Mouse (Mus musculus): ENCODE results near the gene Twnk. TPM values are rescaled to one million over a fixed set of nuclear protein-coding genes. Genes with fewer than 3 reads are reported as not detected.
A peak's percentile ranks its signal among the peaks of the same experiment; 100 is the strongest.

Gene Twnk
- polyA plus RNA-seq, 2 experiments, result 4.3 to 8.0 TPM

DNA sequence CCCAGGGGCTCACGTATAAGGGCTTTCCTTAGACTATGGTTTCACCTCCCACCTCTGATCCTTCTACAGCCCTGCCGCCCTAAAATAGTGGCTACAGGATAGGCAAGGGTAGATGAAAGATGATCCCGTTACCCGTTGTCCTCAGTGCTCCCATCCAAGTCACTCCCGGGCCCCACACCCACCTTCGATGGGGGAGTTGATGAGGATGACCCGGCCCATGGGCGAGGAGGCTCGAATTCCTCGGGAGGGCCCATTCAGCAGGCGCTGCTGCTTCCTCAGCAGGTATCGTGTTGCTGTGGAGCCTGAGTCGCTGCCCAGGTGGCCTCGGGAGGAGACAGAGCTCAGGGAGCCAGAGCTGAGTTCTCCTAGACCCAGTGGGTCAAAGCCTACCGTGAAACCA lies 39.8 kb downstream of the Twnk start:
- Histone ChIP-seq H3K4me1 (replicated peaks; ENCODE audit: control insufficient read depth in 2 of 2, insufficient read depth in 2 of 2, low read length in 1 of 2) (peaks cover 0 to 19% of the 10 kb centered on the region in 2 experiments; a peak in 2 of 4 replicates), H3K9me3 (ENCODE audit: control insufficient read depth, low read length) (no peaks in the 10 kb centered on the region), H3K4me2 (ENCODE audit: low read depth) (no peak overlapping the region), H3K27ac (no peak overlapping the region), H3K27me3 (ENCODE audit: control insufficient read depth, insufficient read depth, low read length) (peaks cover 25% of the 10 kb centered on the region), H3K4me3 (ENCODE audit: insufficient read depth in 1 of 2, low read depth in 2 of 2, low read length in 2 of 2) (no peak overlapping the region), H3K9ac (replicated peaks) (no peak overlapping the region), H3K36me3 (replicated peaks; ENCODE audit: control insufficient read depth, insufficient read depth, low read depth) (no peaks in the 10 kb centered on the region)
- ATAC-seq (ENCODE audit: insufficient read depth) (no peak), DNase-seq (ENCODE audit: low read depth in 3 of 3, low spot score in 3 of 3) (no peak)
- TF ChIP-seq EP300 (IDR thresholded peaks at IDR 0.05; ENCODE audit: low read depth) (no peak), CTCF (IDR thresholded peaks at IDR 0.05; ENCODE audit: low read depth) (no peak)
- WGBS (ENCODE audit: insufficient replicate concordance), result 40% methylated on average over 15 of the region's 15 CpGs

DNA sequence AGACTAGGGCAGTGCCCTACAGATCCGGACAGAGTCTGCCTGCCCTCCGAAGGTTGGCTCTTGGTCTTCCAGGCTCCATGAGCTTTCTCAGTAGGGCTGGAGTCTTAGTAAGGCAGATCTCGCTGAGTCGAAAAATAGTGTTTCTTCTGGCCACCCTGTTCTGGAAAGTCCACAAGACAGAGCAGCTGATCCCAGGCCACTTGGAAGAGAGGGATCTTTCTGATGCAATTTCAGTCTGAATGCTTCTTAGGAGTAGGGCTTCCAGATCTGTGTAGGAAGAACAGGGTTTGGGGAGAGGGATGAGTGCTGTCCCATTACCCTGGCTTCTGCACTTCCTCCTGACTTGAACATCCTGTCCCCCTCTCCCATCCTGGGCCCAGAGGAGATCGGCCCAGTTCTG lies 40.2 kb downstream of the Twnk start, which contains the start of gene Pdzd7:
Gene Pdzd7 (minus strand): TSS at position 67 of the 400 bp plus-strand sequence.
- TF ChIP-seq CTCF (IDR thresholded peaks at IDR 0.05; ENCODE audit: low read depth) (no peak), EP300 (IDR thresholded peaks at IDR 0.05; ENCODE audit: low read depth) (no peak)
- Histone ChIP-seq H3K27me3 (ENCODE audit: control insufficient read depth, insufficient read depth, low read length) (peaks cover 23% of the 10 kb centered on the region), H3K9me3 (ENCODE audit: control insufficient read depth, low read length) (no peaks in the 10 kb centered on the region), H3K36me3 (replicated peaks; ENCODE audit: control insufficient read depth, insufficient read depth, low read depth) (no peaks in the 10 kb centered on the region), H3K4me3 (ENCODE audit: insufficient read depth in 1 of 2, low read depth in 2 of 2, low read length in 2 of 2) (peak within 1 kb of the TSS; percentile 38 to 61; a peak in 3 of 4 replicates), H3K4me1 (replicated peaks; ENCODE audit: control insufficient read depth in 2 of 2, insufficient read depth in 2 of 2, low read length in 1 of 2) (peaks cover 0 to 19% of the 10 kb centered on the region in 2 experiments; a peak in 2 of 4 replicates), H3K4me2 (ENCODE audit: low read depth) (peak within 1 kb of the TSS; percentile 59), H3K27ac (no peak within 1 kb of the TSS), H3K9ac (replicated peaks) (no peak within 1 kb of the TSS)
- 56% methylated on average over 5 of the region's 5 CpGs for WGBS (ENCODE audit: insufficient replicate concordance)
- ATAC-seq (ENCODE audit: insufficient read depth) (no peak), DNase-seq (ENCODE audit: low read depth in 3 of 3, low spot score in 3 of 3) (no peak)

DNA sequence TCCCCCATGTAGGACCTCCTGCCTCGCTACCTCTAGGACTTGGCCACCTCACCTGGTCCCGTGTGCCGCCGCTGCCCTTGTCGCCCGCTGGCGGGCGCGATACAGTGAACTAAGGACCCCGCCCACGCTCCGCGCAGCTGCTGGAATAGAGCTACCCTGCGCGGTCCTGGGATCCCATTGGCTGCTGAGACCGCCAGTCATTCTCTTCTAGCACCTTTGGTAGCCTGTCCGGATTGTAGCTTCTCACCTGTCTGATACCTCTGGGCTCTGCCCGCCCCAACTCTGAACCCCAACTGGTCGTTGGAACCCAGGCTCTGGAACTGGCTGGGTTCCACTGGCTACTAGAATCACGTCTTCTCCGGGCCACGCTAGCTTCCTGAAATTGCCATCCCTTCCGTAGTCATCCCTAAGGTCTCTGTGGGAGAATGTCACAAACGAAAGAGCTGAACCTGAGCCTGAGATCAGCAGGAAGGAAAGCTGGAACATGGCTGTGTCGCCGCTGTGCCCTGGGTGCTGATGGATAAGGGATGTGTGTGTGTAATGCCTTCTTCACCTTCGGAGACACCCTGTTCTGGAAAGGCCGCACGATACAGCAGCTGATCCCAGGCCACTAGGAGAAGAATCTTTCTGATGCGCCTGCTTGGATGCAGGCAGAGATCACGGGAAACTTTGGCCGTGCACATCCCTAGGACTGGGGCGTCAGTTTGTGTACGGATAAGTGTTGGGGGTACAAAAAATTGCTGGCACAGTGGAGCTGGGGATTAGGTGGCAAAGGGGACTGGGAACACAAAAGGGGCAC lies 41.3 kb downstream of the Twnk start:
- Histone ChIP-seq H3K27ac (no peak overlapping the region), H3K4me1 (replicated peaks; ENCODE audit: control insufficient read depth in 2 of 2, insufficient read depth in 2 of 2, low read length in 1 of 2) (peaks cover 0 to 19% of the 10 kb centered on the region in 2 experiments; a peak in 2 of 4 replicates), H3K9ac (replicated peaks) (no peak overlapping the region), H3K36me3 (replicated peaks; ENCODE audit: control insufficient read depth, insufficient read depth, low read depth) (no peaks in the 10 kb centered on the region), H3K27me3 (ENCODE audit: control insufficient read depth, insufficient read depth, low read length) (peaks cover 23% of the 10 kb centered on the region), H3K9me3 (ENCODE audit: control insufficient read depth, low read length) (no peaks in the 10 kb centered on the region), H3K4me3 (ENCODE audit: insufficient read depth in 1 of 2, low read depth in 2 of 2, low read length in 2 of 2) (peak overlapping the region; percentile 38 to 61), H3K4me2 (ENCODE audit: low read depth) (peak overlapping the region; percentile 59)
- DNase-seq (ENCODE audit: low read depth in 3 of 3, low spot score in 3 of 3) (peak in 2 of 3 experiments; percentile 30 to 66), ATAC-seq (ENCODE audit: insufficient read depth) (peak; percentile 38; the same call in 1 of the 2 replicates)
- TF ChIP-seq CTCF (IDR thresholded peaks at IDR 0.05; ENCODE audit: low read depth), result peak; percentile 34
- TF ChIP-seq EP300 (IDR thresholded peaks at IDR 0.05; ENCODE audit: low read depth), result no peak
- 5% methylated on average over 34 of the region's 34 CpGs for WGBS (ENCODE audit: insufficient replicate concordance)

DNA sequence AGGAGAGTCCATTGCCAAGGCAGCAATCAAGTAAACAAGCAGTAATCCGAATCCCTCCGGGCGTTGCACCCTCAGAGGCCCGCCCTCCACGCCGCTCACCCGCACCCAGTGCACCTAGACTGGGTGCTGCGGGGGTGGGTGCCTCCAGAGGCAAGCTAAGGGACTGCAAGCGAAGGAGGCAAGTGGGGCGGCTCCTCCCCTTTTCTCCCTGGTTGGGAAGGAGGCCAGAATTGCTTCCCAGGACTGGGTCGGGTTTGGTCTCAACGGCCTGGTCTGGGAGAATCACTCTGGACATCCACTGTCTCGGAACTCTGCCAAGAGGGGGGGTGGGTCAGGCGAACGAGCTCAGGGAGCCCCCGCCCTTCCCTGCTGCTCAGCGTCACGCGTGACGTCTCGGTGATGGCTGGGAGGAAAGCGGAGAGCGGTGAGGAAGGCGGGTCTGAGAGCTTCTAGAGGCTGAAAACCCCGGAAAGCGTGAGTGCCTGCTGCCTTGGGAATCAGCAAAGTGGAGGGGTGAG lies 42.0 kb downstream of the Twnk start, which contains the start of gene Sfxn3:
Gene Sfxn3 (plus strand): TSS at position 87 of the 518 bp plus-strand sequence.
- Histone ChIP-seq H3K27ac (peak within 1 kb of the TSS; percentile 49), H3K27me3 (ENCODE audit: control insufficient read depth, insufficient read depth, low read length) (peaks cover 23% of the 10 kb centered on the region), H3K9ac (replicated peaks) (peak within 1 kb of the TSS; percentile 59), H3K9me3 (ENCODE audit: control insufficient read depth, low read length) (no peaks in the 10 kb centered on the region), H3K4me1 (replicated peaks; ENCODE audit: control insufficient read depth in 2 of 2, insufficient read depth in 2 of 2, low read length in 1 of 2) (peaks cover 0 to 19% of the 10 kb centered on the region in 2 experiments; a peak in 2 of 4 replicates), H3K4me3 (ENCODE audit: insufficient read depth in 1 of 2, low read depth in 2 of 2, low read length in 2 of 2) (peak within 1 kb of the TSS; percentile 38 to 61), H3K36me3 (replicated peaks; ENCODE audit: control insufficient read depth, insufficient read depth, low read depth) (no peaks in the 10 kb centered on the region), H3K4me2 (ENCODE audit: low read depth) (peak within 1 kb of the TSS; percentile 59)
- peak; percentile 38 to 77 (median 50) for DNase-seq (ENCODE audit: low read depth in 3 of 3, low spot score in 3 of 3)
- under 1% methylated on average over 26 of the region's 26 CpGs for WGBS (ENCODE audit: insufficient replicate concordance)
- TF ChIP-seq EP300 (IDR thresholded peaks at IDR 0.05; ENCODE audit: low read depth) (no peak), CTCF (IDR thresholded peaks at IDR 0.05; ENCODE audit: low read depth) (peak; percentile 94)
- ATAC-seq (ENCODE audit: insufficient read depth), result peak; percentile 86

Measured in liver, embryonic 14.5 days (tissue).